Mouse (Mus musculus) stomach, embryonic 15.5 days (tissue): ENCODE data around the gene Gm20388. TPM values are rescaled to one million over a fixed set of nuclear protein-coding genes. Genes with fewer than 3 reads are reported as not detected.

ENCODE experiments used
- ATAC-seq: fragments of 200-750 bp; cut with Nextera tagmentation; 2 replicates; pipeline ENCODE4 v1.8.0; 2017; ENCODE audit warnings: low read depth, moderate number of reproducible peaks, moderate TSS enrichment; ENCODE audit not compliant: insufficient read depth, low FRiP score
- H3K27ac ChIP-seq: fragments of 300-500 bp; sonication (generic); 2 replicates; pipeline ENCODE4 v1.5.1; 2015; ENCODE audit warnings: mild to moderate bottlenecking, inconsistent platforms
- H3K27me3 ChIP-seq: fragments of 300-500 bp; sonication (generic); replicated peaks from 2 replicates; pipeline ENCODE4 v1.6.1; 2015; ENCODE audit warnings: inconsistent platforms
- H3K36me3 ChIP-seq: fragments of 300-500 bp; sonication (generic); 2 replicates; pipeline ENCODE4 v1.6.1; 2015; ENCODE audit warnings: inconsistent platforms
- H3K4me1 ChIP-seq: fragments of 300-500 bp; sonication (generic); 2 replicates; pipeline ENCODE4 v1.6.1; 2015; ENCODE audit warnings: inconsistent platforms
- H3K4me2 ChIP-seq: fragments of 300-500 bp; sonication (generic); 2 replicates; pipeline ENCODE4 v1.6.1; 2015; ENCODE audit warnings: mild to moderate bottlenecking, inconsistent platforms
- H3K4me3 ChIP-seq: fragments of 300-500 bp; sonication (generic); replicated peaks from 2 replicates; pipeline ENCODE4 v1.5.1; 2015; ENCODE audit warnings: inconsistent platforms
- H3K9ac ChIP-seq: fragments of 300-500 bp; sonication (generic); 2 replicates; pipeline ENCODE4 v1.6.1; 2015; ENCODE audit warnings: inconsistent platforms
- H3K9me3 ChIP-seq: fragments of 300-500 bp; sonication (generic); 2 replicates; pipeline ENCODE4 v1.6.1; 2016; ENCODE audit warnings: inconsistent platforms
- WGBS: fragments of 180-500 bp; shearing (Covaris S2); methylation state at CpG from one replicate; pipeline ENCODE4 v1.1.7; 2015; 5-methylcytosine and 5-hydroxymethylcytosine counted together
- polyA plus RNA-seq: library from polyadenylated mRNA; unstranded; fragments of >200 nt; fragmentation: Nextera tagmentation; extraction: Ambion mirVana; gene quantifications from 2 replicates; pipeline ENCODE4 v1.2.1, GENCODE M21; 2015

Gm20388 gene
- polyA plus RNA-seq, 1 experiment from 2014 or later = not detected

GRCm38 (mm10) chr8:123894502-123895097, 3984.0 kb downstream of the Gm20388 start, which contains the start of gene Acta1:
TSS of gene Acta1 (minus strand) at chr8:123894751.
- ATAC-seq = no peak
- Histone ChIP-seq H3K36me3 (0 out of 2 replicates have a peak, but pooled peaks cover 3% of the 10 kb centered on the region), H3K9me3 (no peaks in the 10 kb centered on the region), H3K4me2 (no peak within 1 kb of the TSS), H3K27ac (no peak within 1 kb of the TSS), H3K4me3 (no peak within 1 kb of the TSS), H3K9ac (no peak within 1 kb of the TSS), H3K27me3 (peaks cover 68% of the 10 kb centered on the region), H3K4me1 (0 out of 2 replicates have a peak, but pooled peaks cover 10% of the 10 kb centered on the region)
- 19% methylated on average over 15 of the region's 15 CpGs for WGBS

GRCm38 (mm10) chr8:123895230-123895629, 3984.6 kb downstream of the Gm20388 start:
- WGBS = 81% methylated on average over 4 of the region's 4 CpGs
- H3K27ac ChIP-seq = no peak overlapping the region
- ATAC-seq = no peak
- H3K4me3 ChIP-seq = no peak overlapping the region
- no peak overlapping the region for H3K9ac ChIP-seq
- H3K27me3 ChIP-seq = peaks cover 62% of the 10 kb centered on the region
- H3K4me2 ChIP-seq = no peak overlapping the region
- 0 out of 2 replicates have a peak, but pooled peaks cover 5% of the 10 kb centered on the region for H3K36me3 ChIP-seq
- H3K4me1 ChIP-seq = 0 out of 2 replicates have a peak, but pooled peaks cover 10% of the 10 kb centered on the region
- no peaks in the 10 kb centered on the region for H3K9me3 ChIP-seq

GRCm38 (mm10) chr8:123895680-123896365, 3985.2 kb downstream of the Gm20388 start:
- 65% methylated on average over 9 of the region's 9 CpGs for WGBS
- 0 out of 2 replicates have a peak, but pooled peaks cover 10% of the 10 kb centered on the region for H3K4me1 ChIP-seq
- peaks cover 56% of the 10 kb centered on the region for H3K27me3 ChIP-seq
- no peak overlapping the region for H3K4me2 ChIP-seq
- H3K4me3 ChIP-seq = no peak overlapping the region
- H3K27ac ChIP-seq = no peak overlapping the region
- no peak for ATAC-seq
- H3K36me3 ChIP-seq = 0 out of 2 replicates have a peak, but pooled peaks cover 11% of the 10 kb centered on the region
- no peak overlapping the region for H3K9ac ChIP-seq
- no peaks in the 10 kb centered on the region for H3K9me3 ChIP-seq

GRCm38 (mm10) chr8:123896366-123896761, 3985.7 kb downstream of the Gm20388 start:
- no peak overlapping the region for H3K4me2 ChIP-seq
- 54% methylated on average over 14 of the region's 14 CpGs for WGBS
- H3K27ac ChIP-seq = no peak overlapping the region
- H3K9ac ChIP-seq = no peak overlapping the region
- H3K9me3 ChIP-seq = no peaks in the 10 kb centered on the region
- 0 out of 2 replicates have a peak, but pooled peaks cover 10% of the 10 kb centered on the region for H3K4me1 ChIP-seq
- H3K4me3 ChIP-seq = no peak overlapping the region
- H3K27me3 ChIP-seq = peaks cover 51% of the 10 kb centered on the region
- no peak for ATAC-seq
- H3K36me3 ChIP-seq = 0 out of 2 replicates have a peak, but pooled peaks cover 11% of the 10 kb centered on the region

GRCm38 (mm10) chr8:123896774-123897173, 3986.1 kb downstream of the Gm20388 start:
- Histone ChIP-seq H3K4me1 (0 out of 2 replicates have a peak, but pooled peaks cover 6% of the 10 kb centered on the region), H3K36me3 (0 out of 2 replicates have a peak, but pooled peaks cover 11% of the 10 kb centered on the region), H3K27ac (no peak overlapping the region), H3K4me3 (no peak overlapping the region), H3K4me2 (no peak overlapping the region), H3K9me3 (no peaks in the 10 kb centered on the region), H3K27me3 (peaks cover 47% of the 10 kb centered on the region), H3K9ac (no peak overlapping the region)
- 51% methylated on average over 10 of the region's 10 CpGs for WGBS
- ATAC-seq = no peak

GRCm38 (mm10) chr8:123898576-123898975, 3987.9 kb downstream of the Gm20388 start:
- WGBS = 80% methylated on average over 5 of the region's 5 CpGs
- Histone ChIP-seq H3K9ac (no peak overlapping the region), H3K4me1 (no peaks in the 10 kb centered on the region), H3K27me3 (peaks cover 29% of the 10 kb centered on the region), H3K27ac (no peak overlapping the region), H3K36me3 (peaks cover 21% of the 10 kb centered on the region; the same call in 1 of the 2 replicates), H3K4me2 (no peak overlapping the region), H3K9me3 (no peaks in the 10 kb centered on the region), H3K4me3 (no peak overlapping the region)
- no peak for ATAC-seq

GRCm38 (mm10) chr8:123899366-123899765, 3988.7 kb downstream of the Gm20388 start:
- peaks cover 21% of the 10 kb centered on the region for H3K27me3 ChIP-seq
- no peak overlapping the region for H3K9ac ChIP-seq
- H3K4me2 ChIP-seq = no peak overlapping the region
- H3K9me3 ChIP-seq = no peaks in the 10 kb centered on the region
- no peak for ATAC-seq
- H3K4me1 ChIP-seq = no peaks in the 10 kb centered on the region
- H3K27ac ChIP-seq = no peak overlapping the region
- 87% methylated on average over 7 of the region's 7 CpGs for WGBS
- H3K4me3 ChIP-seq = no peak overlapping the region
- peaks cover 28% of the 10 kb centered on the region; the same call in 1 of the 2 replicates for H3K36me3 ChIP-seq

GRCm38 (mm10) chr8:123902653-123903052, 3992.0 kb downstream of the Gm20388 start:
- H3K27ac ChIP-seq = no peak overlapping the region
- H3K36me3 ChIP-seq = peaks cover 41% of the 10 kb centered on the region
- no peaks in the 10 kb centered on the region for H3K27me3 ChIP-seq
- H3K4me3 ChIP-seq = no peak overlapping the region
- ATAC-seq = no peak
- no peaks in the 10 kb centered on the region for H3K9me3 ChIP-seq
- no peaks in the 10 kb centered on the region for H3K4me1 ChIP-seq
- H3K4me2 ChIP-seq = no peak overlapping the region
- WGBS = 84% methylated on average over 7 of the region's 7 CpGs
- H3K9ac ChIP-seq = no peak overlapping the region

- Histone ChIP-seq H3K36me3 (peaks cover 54% of the 10 kb centered on the region), H3K9me3 (no peaks in the 10 kb centered on the region)
- WGBS = 90% methylated on average over 6 of the region's 6 CpGs
Observed at GRCm38 (mm10) chr8:123907604-123908003, 3997.0 kb downstream of the Gm20388 start.

GRCm38 (mm10) chr8:123912265-123912664, 4001.6 kb downstream of the Gm20388 start:
- Histone ChIP-seq H3K4me2 (no peak overlapping the region), H3K36me3 (peaks cover 53% of the 10 kb centered on the region), H3K9me3 (no peaks in the 10 kb centered on the region), H3K4me3 (no peak overlapping the region), H3K27me3 (no peaks in the 10 kb centered on the region), H3K4me1 (no peaks in the 10 kb centered on the region), H3K27ac (no peak overlapping the region), H3K9ac (no peak overlapping the region)
- 87% methylated on average over 4 of the region's 4 CpGs for WGBS
- ATAC-seq = no peak

More at GRCm38 (mm10) chr8:123907604-123908003, 3997.0 kb downstream of the Gm20388 start:
- H3K4me1 ChIP-seq = no peaks in the 10 kb centered on the region
- no peak overlapping the region for H3K27ac ChIP-seq
- H3K4me3 ChIP-seq = no peak overlapping the region
- no peak overlapping the region for H3K4me2 ChIP-seq
- no peak overlapping the region for H3K9ac ChIP-seq
- H3K27me3 ChIP-seq = no peaks in the 10 kb centered on the region
- ATAC-seq = no peak

GRCm38 (mm10) chr8:123914635-123915034, 4004.0 kb downstream of the Gm20388 start:
- no peak overlapping the region for H3K9ac ChIP-seq
- no peak overlapping the region for H3K4me3 ChIP-seq
- peaks cover 59% of the 10 kb centered on the region for H3K36me3 ChIP-seq
- ATAC-seq = no peak
- H3K4me1 ChIP-seq = no peaks in the 10 kb centered on the region
- no peak overlapping the region for H3K27ac ChIP-seq
- no peak overlapping the region for H3K4me2 ChIP-seq
- 92% methylated on average over 3 of the region's 3 CpGs for WGBS
- H3K9me3 ChIP-seq = no peaks in the 10 kb centered on the region
- no peaks in the 10 kb centered on the region for H3K27me3 ChIP-seq

GRCm38 (mm10) chr8:123924719-123925118, 4014.1 kb downstream of the Gm20388 start:
- no peak overlapping the region for H3K4me3 ChIP-seq
- no peak overlapping the region for H3K9ac ChIP-seq
- ATAC-seq = no peak; the same call in 1 of the 2 replicates
- peaks cover 60% of the 10 kb centered on the region for H3K36me3 ChIP-seq
- WGBS = 20% methylated on average over 2 of the region's 2 CpGs
- no peaks in the 10 kb centered on the region for H3K27me3 ChIP-seq
- no peaks in the 10 kb centered on the region for H3K4me1 ChIP-seq
- no peaks in the 10 kb centered on the region for H3K9me3 ChIP-seq
- H3K27ac ChIP-seq = no peak overlapping the region
- no peak overlapping the region for H3K4me2 ChIP-seq
